Mouse (Mus musculus): ENCODE data around the gene Bub1b. TPM values are rescaled to one million over a fixed set of nuclear protein-coding genes. Genes with fewer than 3 reads are reported as not detected.

Gene Bub1b
- polyA plus RNA-seq, 1 experiment from 2014 or later: 7.0 TPM

GRCm38 (mm10) chr2:118659077-118659476, 61.1 kb downstream of the Bub1b start:
- 77% methylated on average over 1 of the region's 1 CpGs for WGBS
- no peak for ATAC-seq
- Histone ChIP-seq H3K4me2 (ENCODE audit: low read length) (no peak overlapping the region), H3K4me1 (ENCODE audit: control insufficient read depth, insufficient read depth, low read length) (peaks cover 19% of the 10 kb centered on the region), H3K27ac (ENCODE audit: low read length) (no peak overlapping the region), H3K9ac (ENCODE audit: low read depth, low read length) (no peak overlapping the region), H3K27me3 (ENCODE audit: control insufficient read depth, insufficient read depth, low read depth, low read length) (no peaks in the 10 kb centered on the region), H3K4me3 (ENCODE audit: low read depth, low read length) (no peak overlapping the region), H3K36me3 (ENCODE audit: control insufficient read depth, insufficient read depth, low read length) (no peaks in the 10 kb centered on the region), H3K9me3 (replicated peaks; ENCODE audit: control insufficient read depth, low read length, poor library complexity, severe bottlenecking) (no peaks in the 10 kb centered on the region)

DNA sequence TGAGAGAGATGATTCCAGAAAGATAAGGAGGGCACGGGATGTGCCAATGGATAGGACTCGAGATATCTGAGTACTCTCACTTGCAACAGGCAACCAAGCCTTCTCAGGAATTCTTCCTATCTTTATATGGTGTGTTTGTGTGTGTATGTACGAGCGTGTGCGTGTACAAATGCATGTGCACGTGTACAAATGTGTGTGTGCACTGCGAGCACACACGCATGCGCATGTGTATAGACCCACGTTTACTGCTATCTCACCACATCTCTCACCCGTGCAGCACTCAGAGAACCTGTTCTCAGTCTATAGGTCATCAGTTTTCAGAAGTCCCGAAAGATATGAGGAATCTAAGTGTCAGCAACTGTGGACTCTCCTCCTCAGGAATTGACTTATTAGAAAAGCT, 61.5 kb downstream of the Bub1b start:
- H3K27ac ChIP-seq (ENCODE audit: low read length): no peak overlapping the region; the same call in none of the 2 replicates
- ATAC-seq: no peak
- no peaks in the 10 kb centered on the region for H3K36me3 ChIP-seq (ENCODE audit: control insufficient read depth, insufficient read depth, low read length)
- H3K4me3 ChIP-seq (ENCODE audit: low read depth, low read length): no peak overlapping the region; the same call in 1 of the 2 replicates
- H3K9me3 ChIP-seq (replicated peaks; ENCODE audit: control insufficient read depth, low read length, poor library complexity, severe bottlenecking): no peaks in the 10 kb centered on the region
- H3K9ac ChIP-seq (ENCODE audit: low read depth, low read length): no peak overlapping the region; the same call in 1 of the 2 replicates
- peak overlapping the region; percentile 65 for H3K4me2 ChIP-seq (ENCODE audit: low read length)
- WGBS: 87% methylated on average over 12 of the region's 12 CpGs
- no peaks in the 10 kb centered on the region for H3K27me3 ChIP-seq (ENCODE audit: control insufficient read depth, insufficient read depth, low read depth, low read length)
- H3K4me1 ChIP-seq (ENCODE audit: control insufficient read depth, insufficient read depth, low read length): peaks cover 23% of the 10 kb centered on the region

DNA sequence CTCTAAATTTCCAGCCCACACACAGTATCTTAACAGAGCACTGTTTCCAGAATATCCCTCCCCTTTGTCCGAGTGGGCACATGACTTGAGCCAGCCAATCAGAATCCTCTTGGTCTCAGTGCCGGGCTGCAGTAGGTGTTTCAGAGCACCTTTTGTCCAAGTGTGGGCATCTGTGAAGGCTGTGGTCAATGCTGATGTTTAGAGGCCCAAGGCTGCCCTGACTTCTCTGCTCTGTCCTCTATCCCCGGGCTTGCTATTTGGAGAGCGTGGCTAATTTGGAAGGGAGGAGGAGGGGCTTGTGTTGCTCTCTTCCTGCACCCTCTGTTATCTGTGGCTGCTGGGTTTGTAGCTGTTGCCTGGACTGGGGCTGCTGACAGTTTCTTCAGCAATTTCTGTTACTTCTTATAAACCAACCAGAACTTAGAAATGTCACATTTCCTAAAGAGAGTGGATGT, 62.0 kb downstream of the Bub1b start:
- peak overlapping the region; percentile 84 for H3K27ac ChIP-seq (ENCODE audit: low read length)
- ATAC-seq: peak; percentile 68
- WGBS: 0% methylated on average over 4 of the region's 4 CpGs

GRCm38 (mm10) chr2:118661891-118662290, 63.9 kb downstream of the Bub1b start:
- no peak for ATAC-seq
- no peak overlapping the region for H3K4me2 ChIP-seq (ENCODE audit: low read length)
- H3K36me3 ChIP-seq (ENCODE audit: control insufficient read depth, insufficient read depth, low read length): no peaks in the 10 kb centered on the region
- H3K4me3 ChIP-seq (ENCODE audit: low read depth, low read length): no peak overlapping the region
- peaks cover 42% of the 10 kb centered on the region for H3K4me1 ChIP-seq (ENCODE audit: control insufficient read depth, insufficient read depth, low read length)
- H3K9me3 ChIP-seq (replicated peaks; ENCODE audit: control insufficient read depth, low read length, poor library complexity, severe bottlenecking): no peaks in the 10 kb centered on the region
- H3K27me3 ChIP-seq (ENCODE audit: control insufficient read depth, insufficient read depth, low read depth, low read length): no peaks in the 10 kb centered on the region
- peak overlapping the region; percentile 81; the same call in 1 of the 2 replicates for H3K27ac ChIP-seq (ENCODE audit: low read length)
- 82% methylated on average over 9 of the region's 9 CpGs for WGBS
- H3K9ac ChIP-seq (ENCODE audit: low read depth, low read length): no peak overlapping the region

More for the DNA sequence above, 62.0 kb downstream of the Bub1b start:
- peaks cover 27% of the 10 kb centered on the region for H3K4me1 ChIP-seq (ENCODE audit: control insufficient read depth, insufficient read depth, low read length)
- H3K9ac ChIP-seq (ENCODE audit: low read depth, low read length): peak overlapping the region; percentile 70
- peak overlapping the region; percentile 65 for H3K4me2 ChIP-seq (ENCODE audit: low read length)
- peak overlapping the region; percentile 33 for H3K4me3 ChIP-seq (ENCODE audit: low read depth, low read length)
- H3K9me3 ChIP-seq (replicated peaks; ENCODE audit: control insufficient read depth, low read length, poor library complexity, severe bottlenecking): no peaks in the 10 kb centered on the region
- H3K36me3 ChIP-seq (ENCODE audit: control insufficient read depth, insufficient read depth, low read length): no peaks in the 10 kb centered on the region
- H3K27me3 ChIP-seq (ENCODE audit: control insufficient read depth, insufficient read depth, low read depth, low read length): no peaks in the 10 kb centered on the region

- Histone ChIP-seq H3K4me2 (ENCODE audit: low read length) (peak within 1 kb of the TSS; percentile 66), H3K36me3 (ENCODE audit: control insufficient read depth, insufficient read depth, low read length) (no peaks in the 10 kb centered on the region), H3K9ac (ENCODE audit: low read depth, low read length) (peak within 1 kb of the TSS; percentile 73), H3K9me3 (replicated peaks; ENCODE audit: control insufficient read depth, low read length, poor library complexity, severe bottlenecking) (no peaks in the 10 kb centered on the region), H3K27ac (ENCODE audit: low read length) (peak within 1 kb of the TSS; percentile 81), H3K4me1 (ENCODE audit: control insufficient read depth, insufficient read depth, low read length) (peaks cover 45% of the 10 kb centered on the region), H3K4me3 (ENCODE audit: low read depth, low read length) (peak within 1 kb of the TSS; percentile 47), H3K27me3 (ENCODE audit: control insufficient read depth, insufficient read depth, low read depth, low read length) (no peaks in the 10 kb centered on the region)
- WGBS: 0% methylated on average over 37 of the region's 37 CpGs
- ATAC-seq: peak; percentile 71
Measured at GRCm38 (mm10) chr2:118662902-118663803, 65.1 kb downstream of the Bub1b start, which contains the start of gene Pak6. Gene Pak6 (plus strand): TSS chr2:118663303.

DNA sequence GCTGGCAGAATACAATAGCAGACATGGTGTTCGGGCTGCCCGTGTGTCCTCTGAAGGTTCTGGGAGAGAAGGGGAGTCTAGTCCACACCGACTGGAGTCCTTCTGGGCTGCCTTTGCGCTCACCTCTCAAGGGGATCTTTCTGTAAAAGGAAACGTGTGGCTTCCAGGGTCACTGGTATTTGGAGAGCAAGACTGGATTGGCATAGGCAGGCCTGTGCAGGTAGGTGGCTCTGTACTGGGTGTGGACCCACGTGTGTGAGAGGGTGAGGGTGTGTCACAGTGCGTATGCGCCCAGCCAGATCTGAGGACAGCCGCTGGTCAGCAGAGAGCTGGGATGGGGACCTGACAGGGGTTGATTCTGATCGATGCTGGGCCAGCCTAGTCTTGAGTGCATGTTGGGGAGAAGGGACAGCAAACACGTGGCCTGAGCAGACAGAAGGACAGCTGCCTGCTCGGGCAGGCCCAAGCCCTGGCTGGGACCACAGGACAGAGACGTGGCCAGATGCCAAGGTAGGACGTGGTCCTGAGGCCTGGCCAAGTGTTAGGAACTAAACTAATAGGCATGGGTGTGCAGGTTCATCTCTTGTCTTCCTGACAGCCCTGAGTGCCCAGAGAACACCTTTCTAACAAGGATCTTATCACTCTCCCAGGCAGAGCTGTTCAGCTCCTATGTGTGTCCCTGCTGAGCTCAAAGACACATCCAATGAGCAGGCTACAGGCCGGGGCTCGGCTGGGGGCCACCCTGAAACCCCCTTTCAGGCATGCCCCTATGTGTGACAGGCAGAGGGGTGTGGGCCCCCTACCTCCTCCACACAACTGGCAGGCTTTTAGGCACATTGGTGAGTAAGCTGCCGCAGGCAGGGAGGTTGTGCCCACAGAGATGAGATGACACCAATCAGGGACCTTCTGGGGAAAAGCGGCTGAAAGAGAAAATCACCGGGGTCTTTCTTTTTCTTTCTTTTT, 66.1 kb downstream of the Bub1b start:
- peak overlapping the region; percentile 81 for H3K27ac ChIP-seq (ENCODE audit: low read length)
- peaks cover 45% of the 10 kb centered on the region for H3K4me1 ChIP-seq (ENCODE audit: control insufficient read depth, insufficient read depth, low read length)
- H3K4me3 ChIP-seq (ENCODE audit: low read depth, low read length): peak overlapping the region; percentile 47
- 42% methylated on average over 19 of the region's 19 CpGs for whole genome bisulfite sequencing
- H3K9ac ChIP-seq (ENCODE audit: low read depth, low read length): peak overlapping the region; percentile 73
- no peaks in the 10 kb centered on the region for H3K27me3 ChIP-seq (ENCODE audit: control insufficient read depth, insufficient read depth, low read depth, low read length)
- H3K4me2 ChIP-seq (ENCODE audit: low read length): peak overlapping the region; percentile 66
- H3K9me3 ChIP-seq (replicated peaks; ENCODE audit: control insufficient read depth, low read length, poor library complexity, severe bottlenecking): no peaks in the 10 kb centered on the region
- no peaks in the 10 kb centered on the region for H3K36me3 ChIP-seq (ENCODE audit: control insufficient read depth, insufficient read depth, low read length)
- peak; percentile 64 for ATAC-seq

GRCm38 (mm10) chr2:118664975-118665516, 67.0 kb downstream of the Bub1b start:
- H3K27me3 ChIP-seq (ENCODE audit: control insufficient read depth, insufficient read depth, low read depth, low read length): no peaks in the 10 kb centered on the region
- H3K9ac ChIP-seq (ENCODE audit: low read depth, low read length): no peak overlapping the region
- H3K4me2 ChIP-seq (ENCODE audit: low read length): peak overlapping the region; percentile 66
- ATAC-seq: no peak
- no peaks in the 10 kb centered on the region for H3K9me3 ChIP-seq (replicated peaks; ENCODE audit: control insufficient read depth, low read length, poor library complexity, severe bottlenecking)
- peak overlapping the region; percentile 47 for H3K4me3 ChIP-seq (ENCODE audit: low read depth, low read length)
- peaks cover 45% of the 10 kb centered on the region for H3K4me1 ChIP-seq (ENCODE audit: control insufficient read depth, insufficient read depth, low read length)
- H3K36me3 ChIP-seq (ENCODE audit: control insufficient read depth, insufficient read depth, low read length): peaks cover 3% of the 10 kb centered on the region; the same call in 1 of the 2 replicates
- no peak overlapping the region for H3K27ac ChIP-seq (ENCODE audit: low read length)
- 82% methylated on average over 3 of the region's 3 CpGs for WGBS

DNA sequence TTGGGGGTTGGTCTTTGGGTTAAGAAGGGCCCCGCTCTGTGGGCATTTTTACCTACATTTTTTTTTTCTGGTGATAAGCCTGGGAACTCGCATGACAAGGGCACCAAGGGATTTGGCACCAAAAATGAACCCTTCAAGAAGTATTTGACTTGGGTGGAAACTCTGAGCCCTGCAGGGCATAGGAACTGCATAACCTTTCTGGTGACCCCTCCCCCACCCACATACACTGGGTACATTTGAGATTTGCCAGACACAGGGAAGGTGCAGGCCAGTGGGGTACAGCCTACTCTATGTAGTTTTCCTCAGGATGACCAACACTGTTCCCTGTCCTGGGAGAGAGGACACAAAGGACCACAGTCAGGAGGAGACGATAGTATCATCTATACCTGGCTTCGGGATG, 67.6 kb downstream of the Bub1b start:
- Histone ChIP-seq H3K9ac (ENCODE audit: low read depth, low read length) (peak overlapping the region; percentile 43; the same call in 1 of the 2 replicates), H3K36me3 (ENCODE audit: control insufficient read depth, insufficient read depth, low read length) (peaks cover 3% of the 10 kb centered on the region; the same call in 1 of the 2 replicates), H3K4me3 (ENCODE audit: low read depth, low read length) (no peak overlapping the region), H3K27ac (ENCODE audit: low read length) (no peak overlapping the region), H3K4me1 (ENCODE audit: control insufficient read depth, insufficient read depth, low read length) (peaks cover 41% of the 10 kb centered on the region), H3K4me2 (ENCODE audit: low read length) (peak overlapping the region; percentile 66), H3K27me3 (ENCODE audit: control insufficient read depth, insufficient read depth, low read depth, low read length) (no peaks in the 10 kb centered on the region), H3K9me3 (replicated peaks; ENCODE audit: control insufficient read depth, low read length, poor library complexity, severe bottlenecking) (no peaks in the 10 kb centered on the region)
- WGBS: 89% methylated on average over 4 of the region's 4 CpGs
- no peak for ATAC-seq

Measured in midbrain, embryonic 16.5 days (tissue).